Mouse (Mus musculus) lung, postnatal 25 days (tissue): ENCODE measurements around the gene Exosc1.
"Not testable (repeated sequence)": the region's sequence is repeated elsewhere in the genome, so short reads cannot be mapped to it uniquely, and the experiment has no call there.

Experiments
- DNase-seq: peaks from one replicate; pipeline ENCODE4 v3.0.0; 2022; ENCODE audit warnings: low spot score

Gene Exosc1

DNA sequence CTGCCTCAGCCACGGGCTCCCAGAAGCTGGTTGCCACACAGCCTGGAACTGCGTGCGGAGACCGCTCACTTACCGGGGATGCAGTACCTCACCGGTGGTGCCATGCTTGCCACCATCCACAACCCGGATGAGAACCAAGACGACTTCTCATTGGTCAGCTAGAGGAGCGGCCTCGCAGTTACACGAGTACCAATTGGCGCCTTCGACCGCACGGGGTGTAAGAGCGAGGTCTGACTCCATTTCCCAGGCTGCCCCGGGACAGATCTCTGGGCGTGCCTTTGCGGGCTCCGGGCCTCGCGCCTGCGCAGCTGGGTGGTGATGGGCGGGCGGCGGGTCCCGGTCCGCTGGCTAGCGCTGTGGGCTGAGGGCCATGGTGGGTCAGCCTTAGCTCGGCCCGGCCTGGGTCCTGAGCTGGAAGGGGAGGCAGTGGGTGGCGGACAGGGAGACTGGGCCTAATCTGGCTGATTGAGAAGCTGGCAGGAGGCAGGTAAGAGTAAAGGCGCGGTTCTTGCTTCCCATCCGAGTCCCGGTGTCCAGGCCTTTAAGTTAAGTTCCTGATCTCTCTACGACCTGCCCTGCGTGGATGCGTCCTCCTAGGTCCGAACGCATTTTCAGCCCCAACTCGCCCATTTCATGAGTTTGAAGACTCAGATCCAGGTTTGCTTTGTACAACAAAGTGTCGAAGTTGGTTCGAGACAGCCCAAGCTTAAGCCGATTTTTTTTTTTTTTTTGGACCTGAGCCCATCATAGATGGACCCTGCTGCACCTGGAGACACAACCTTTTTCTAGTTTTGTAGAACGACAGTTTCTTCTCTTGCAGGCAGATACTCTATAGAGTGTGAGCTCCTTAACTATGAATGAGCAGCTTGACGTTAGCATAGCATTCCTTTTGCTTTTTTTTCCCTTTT, at the start of gene Exosc1, which contains the start of gene Zdhhc16:
Gene Exosc1, minus strand, starts transcription at position 245 of the 908 bp plus-strand sequence.
Gene Zdhhc16, plus strand, starts transcription at position 302 of the 908 bp plus-strand sequence.
- peak; percentile 99 for DNase-seq

DNA sequence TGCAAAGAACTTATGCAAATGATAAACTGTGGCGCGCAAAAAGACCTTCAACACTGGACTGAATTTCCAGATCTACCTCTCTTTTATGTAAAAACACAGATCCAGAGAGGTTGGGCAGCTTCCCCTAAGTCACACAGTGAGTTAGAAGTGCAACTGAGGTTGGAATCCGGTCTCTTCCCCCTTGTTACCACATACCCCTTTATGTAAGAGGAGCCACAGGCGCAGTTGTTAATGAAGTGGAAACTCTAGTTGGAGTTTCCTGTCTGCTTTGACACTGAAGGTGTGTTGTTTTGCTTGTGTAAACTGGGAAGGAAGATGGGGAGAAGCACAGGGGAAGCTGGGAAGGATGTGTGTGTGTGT, 49.5 kb upstream of the Exosc1 start:
- no peak for DNase-seq

DNA sequence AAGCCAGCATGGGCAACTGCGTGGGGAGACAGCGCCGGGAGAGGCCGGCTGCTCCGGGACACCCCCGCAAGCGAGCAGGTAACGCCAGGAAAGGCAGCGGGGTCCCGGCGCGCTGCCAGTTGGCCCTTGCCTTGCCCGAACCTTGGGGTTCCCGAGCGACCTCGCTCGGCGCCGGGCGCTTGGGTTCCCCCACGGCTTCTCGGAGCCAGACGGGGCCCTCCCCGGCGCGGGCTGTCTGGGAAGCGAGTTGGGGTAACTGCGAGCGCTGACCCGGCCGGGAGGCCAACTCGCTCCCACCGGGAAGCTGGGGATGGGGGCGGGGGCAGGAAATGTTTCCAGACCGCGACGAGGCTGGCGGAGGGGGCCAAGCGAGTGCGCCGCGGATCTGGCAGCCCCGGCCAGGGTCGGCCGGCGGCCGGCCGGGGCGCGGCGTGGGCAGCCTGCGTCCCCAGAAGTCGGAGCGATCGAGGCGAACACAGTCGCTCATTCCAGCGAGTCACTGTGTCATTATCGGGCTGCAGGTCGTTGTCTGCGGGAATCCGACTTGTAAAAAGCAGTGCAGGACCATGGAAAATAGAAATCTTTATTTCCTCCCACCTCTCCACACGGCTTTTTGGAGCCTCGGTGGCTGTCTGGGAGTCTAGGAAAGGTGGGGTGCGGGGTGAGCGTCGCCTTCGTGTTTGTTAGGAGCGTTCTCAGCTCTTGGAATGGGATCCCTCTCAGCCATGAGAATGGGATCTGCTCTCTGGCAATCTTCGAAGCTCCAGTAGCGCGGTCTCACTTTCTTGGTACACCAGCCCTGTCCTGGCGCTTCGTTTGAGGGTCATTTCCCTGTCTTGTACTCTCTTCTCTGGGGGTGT, 48.9 kb upstream of the Exosc1 start:
- no peak for DNase-seq

DNA sequence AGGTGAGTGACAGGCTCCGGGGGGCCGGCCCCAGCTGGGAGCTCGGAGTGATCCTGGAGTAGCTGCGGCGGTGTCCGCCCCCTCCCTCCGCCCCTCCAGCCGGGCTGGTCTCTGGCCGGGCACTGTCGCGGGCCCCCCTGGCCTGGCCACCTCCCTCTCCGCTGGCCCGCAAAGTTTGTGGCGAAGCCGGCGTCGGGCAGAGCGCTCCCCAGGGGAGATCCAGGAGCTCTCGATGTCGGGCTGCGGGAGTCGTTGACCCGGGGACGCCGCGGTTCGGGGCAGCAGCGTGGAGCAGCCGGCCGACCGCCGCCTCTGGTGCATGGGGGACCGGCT, 48.3 kb upstream of the Exosc1 start, which contains the start of gene Ubtd1:
Gene Ubtd1, plus strand, starts transcription at position 169 of the 333 bp plus-strand sequence.
- no peak for DNase-seq

DNA sequence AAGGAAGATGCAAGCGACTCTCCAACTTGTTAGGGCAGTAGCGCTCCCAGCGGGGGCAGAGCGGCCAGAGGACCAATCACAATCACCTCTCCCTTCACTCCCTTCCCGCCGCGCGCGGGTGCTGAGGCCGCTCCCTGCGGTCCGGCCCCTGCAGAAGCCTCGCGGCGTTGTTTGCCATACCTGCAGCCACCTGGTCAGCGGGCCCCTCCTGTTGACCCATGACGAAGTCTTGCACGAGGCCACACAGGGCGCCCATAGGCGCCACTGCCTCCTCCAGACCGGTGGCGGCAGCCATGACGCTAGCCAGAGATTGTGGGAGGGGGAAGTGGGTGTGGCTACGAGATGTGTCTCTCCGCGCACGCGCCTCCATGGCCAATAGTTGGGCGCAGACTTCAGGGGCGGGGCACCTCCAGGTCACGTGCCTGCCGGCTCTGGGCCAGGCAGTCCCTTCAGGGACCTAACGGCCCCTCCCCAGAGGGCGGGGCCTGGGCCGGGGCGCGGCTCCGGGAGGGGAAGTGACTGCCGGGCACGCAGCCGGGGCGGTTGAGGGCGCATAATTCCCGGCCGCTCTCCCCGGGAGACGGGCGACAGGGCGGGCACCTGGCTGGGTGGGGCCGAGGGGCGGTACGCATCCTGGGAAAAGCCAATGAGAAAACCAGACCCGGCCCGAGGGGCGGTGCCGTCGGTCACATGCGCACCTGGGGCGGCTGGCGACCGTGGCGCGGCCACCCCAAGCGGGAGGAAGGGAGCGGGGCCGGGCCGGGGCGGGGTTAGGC, 47.8 kb upstream of the Exosc1 start, which contains the start of gene Mms19:
Gene Mms19, minus strand, starts transcription at position 339 of the 776 bp plus-strand sequence.
- DNase-seq = peak; percentile 99

DNA sequence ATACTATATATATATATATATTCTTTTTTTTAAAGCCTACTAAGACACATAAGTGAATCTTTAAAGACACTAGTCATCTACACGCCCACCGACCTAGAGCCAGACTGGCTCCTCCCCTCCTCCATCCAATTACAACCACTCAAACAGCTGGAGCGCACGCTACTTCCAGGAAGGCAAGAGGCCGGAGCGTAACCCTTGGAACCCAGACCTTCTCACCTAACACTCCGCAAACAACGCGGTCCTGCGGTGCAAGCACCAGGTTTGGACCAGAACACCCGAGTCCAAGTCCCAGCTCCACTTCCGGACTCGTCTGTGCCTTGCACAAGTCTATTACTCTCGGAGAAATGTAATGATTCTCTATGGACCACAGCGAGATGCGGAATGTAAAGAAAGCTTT, 47.2 kb upstream of the Exosc1 start:
- no peak for DNase-seq

DNA sequence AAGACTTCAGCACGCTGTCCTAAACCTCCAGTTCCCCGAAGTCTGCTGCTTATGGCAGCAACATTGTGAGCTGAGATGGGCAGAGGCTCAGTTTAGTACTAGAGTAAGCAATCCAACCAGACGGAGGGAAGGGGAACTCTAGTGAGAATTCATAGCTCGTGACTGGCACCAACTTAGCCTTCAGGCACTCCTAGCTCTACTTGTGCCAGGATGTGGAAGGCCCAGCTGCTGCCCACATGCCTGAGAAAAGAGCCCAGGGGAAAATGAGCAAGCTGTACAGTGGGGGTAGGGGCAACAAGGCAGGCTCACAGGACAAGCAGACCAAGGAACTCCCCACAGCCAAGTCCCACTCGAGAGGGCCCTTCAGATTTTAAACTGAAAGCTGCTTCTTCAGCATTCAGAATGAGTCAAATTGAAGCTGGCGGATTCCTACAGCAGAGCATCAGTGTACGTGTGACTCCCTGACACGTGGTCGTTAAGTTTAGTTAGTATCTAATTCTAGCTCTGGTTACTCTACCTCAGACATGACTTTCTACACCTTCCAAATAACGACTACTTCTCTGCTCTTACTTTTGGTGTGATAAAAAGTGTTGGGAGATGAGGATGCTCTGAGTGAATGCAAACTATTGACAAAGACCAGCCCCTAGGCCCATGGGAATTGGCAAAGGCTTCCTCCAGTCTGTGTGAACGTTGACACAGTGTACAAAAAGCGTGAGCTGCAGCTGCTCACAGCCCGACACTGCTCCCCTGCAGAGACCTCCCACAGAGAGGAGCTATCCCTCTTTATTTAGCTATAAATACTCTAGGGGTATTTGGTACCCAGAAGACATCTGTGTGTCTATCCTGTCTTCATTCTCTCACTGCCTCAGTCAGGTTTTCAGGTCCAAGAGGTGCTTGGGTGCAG, 40.9 kb upstream of the Exosc1 start:
- no peak for DNase-seq

DNA sequence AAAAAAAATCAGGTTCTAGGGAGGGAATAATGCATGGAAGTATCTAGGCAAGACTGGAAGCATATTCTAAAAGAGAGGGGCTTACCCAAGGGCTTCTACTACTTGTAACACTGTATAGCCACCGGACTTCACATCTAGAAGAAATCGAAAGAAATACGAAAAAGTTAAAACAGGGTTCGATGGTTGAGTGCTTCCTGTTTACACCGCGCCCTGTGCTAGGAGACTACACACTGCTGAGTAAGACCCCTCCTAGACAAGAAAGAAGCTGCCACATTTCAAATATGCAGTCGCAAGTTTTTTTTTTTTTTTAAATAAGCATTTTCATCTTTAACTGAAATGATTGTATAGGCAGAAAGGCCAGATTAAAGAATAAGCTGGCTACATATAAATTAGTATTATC, 36.4 kb upstream of the Exosc1 start:
- no peak for DNase-seq

DNA sequence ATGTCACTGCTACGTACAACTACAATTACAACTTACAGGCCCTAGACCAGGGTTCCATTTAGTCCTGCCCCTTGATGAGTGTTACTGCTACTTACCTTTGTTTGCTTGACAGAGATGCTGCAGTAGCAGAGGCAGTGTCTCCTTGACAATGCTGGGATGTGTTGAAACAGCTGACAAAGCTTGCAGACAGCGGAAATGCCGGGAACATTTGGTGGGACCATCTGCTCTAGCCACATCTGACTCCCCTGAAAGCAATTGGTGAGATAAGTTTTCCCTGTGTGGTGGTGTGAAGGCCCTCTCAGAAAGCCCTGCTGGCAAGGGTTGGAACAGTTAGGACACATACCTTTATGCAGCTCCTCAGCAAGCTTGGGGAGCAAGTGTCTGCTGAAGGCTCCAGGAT, 20.4 kb upstream of the Exosc1 start:
- DNase-seq = no peak

DNA sequence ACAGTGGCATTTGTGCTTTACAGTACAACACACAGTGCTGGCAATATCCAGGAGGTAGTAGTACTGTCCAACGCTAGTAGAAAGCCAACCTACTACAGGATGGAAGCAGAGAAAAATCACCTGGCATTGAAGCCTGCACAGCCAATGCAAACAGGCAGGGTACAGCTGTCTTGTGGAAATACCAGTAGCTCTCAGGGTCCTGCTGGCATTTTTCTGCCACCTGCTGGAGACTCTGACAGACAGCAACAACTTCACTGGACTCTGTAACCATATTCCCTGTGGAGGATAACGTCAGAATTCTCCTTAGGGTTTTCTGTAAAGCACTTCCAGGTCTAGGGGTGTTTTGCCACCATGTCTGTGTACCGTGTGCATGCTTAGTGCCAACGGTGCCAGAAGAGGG, 19.1 kb upstream of the Exosc1 start:
- DNase-seq = no peak

DNA sequence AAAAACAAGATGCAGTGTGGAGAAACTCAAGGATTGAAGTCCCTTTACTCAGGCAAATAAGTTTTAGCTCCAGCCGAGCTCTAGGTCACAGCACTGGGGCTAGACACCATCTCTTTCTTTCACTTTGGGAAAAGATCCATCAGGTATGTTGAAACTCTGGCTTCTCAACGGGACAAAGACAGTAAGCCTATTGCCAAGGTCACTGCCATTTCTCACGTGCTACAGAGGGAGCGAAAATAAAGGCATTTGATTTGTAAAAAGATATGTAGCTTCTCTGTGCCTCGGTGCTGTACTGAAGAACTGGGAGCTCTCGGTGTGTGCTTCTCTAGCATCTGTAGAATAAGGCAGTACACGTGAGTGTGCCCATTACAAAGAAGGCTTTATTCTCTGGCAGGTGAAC, 10.6 kb upstream of the Exosc1 start:
- no peak for DNase-seq

DNA sequence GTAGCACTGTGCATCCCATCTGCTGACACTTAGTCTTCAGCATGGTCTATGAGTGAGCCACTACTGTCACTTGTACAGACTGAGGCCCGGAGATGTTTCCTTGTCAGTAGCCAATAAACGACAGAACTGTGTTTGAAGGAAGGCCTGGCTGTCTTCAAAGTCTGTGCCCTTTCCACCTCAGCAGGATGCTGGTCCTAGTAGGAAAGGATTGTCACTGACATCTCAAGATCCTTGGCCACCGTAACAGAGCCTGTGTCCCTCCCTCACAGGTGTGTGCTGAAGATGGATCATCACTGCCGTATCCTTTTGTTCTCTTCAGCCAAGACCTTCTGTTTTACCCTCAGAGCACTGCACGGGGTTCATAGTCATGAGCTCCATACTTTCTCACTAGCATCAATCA, 5.3 kb upstream of the Exosc1 start:
- DNase-seq = no peak

DNA sequence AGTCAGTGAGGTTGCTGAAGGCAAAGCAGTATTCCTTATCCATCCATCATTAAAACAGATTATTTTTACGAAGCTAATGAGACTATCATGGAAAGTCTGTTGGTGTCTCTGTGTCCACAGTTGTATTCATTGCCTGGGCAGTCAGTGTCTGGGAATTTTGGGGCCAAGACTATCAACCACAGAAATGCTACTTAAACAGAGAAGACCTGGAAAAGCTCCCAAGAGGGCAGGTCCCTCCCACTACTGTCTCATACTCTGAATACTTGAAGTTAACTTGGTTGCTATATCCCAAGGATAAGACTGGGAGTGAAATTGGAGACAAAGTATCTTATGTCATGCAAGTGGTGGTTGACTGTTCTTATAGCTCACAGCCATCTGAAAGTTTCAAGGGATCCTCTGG, 2.7 kb upstream of the Exosc1 start:
- DNase-seq = no peak

DNA sequence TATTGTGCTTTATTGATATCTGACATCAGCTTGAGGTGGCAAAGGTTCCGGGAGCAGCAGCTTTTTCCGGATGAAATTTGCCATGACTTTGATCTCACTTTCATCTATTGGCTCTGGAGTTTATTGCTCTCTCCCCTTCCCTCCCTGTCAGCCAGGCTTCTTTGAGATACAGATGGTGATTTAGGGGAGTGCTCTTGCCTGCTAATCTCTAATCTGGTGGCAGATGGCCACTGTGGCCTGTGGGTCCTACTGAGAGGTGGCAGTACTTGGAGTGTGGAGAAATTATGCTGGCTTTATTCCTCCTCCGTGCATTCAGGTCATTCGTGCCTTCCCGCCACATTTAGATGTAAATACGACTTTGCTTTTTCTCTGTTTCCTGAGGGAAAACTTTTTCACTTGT, 901 bp upstream of the Exosc1 start:
- DNase-seq = no peak

DNA sequence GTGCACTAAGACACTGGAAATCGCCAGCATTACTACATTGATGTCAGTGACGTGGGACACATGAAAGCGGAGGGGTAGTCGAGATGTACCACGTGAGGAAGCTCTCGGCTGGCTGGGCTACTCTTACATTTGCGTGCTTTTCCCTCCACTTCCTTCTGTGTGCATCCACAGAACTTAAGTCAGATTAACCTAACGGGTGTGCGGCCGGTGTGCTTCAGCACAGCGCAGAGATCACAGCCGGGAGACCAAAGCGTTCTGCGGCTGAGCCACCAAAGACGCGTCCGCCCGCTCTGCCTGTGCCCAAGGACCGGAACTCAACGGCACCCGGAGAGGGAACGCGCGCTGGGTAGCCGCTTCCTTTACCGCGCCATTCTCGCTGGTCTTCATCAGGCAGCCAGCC, 537 bp downstream of the Exosc1 start:
- DNase-seq = no peak

DNA sequence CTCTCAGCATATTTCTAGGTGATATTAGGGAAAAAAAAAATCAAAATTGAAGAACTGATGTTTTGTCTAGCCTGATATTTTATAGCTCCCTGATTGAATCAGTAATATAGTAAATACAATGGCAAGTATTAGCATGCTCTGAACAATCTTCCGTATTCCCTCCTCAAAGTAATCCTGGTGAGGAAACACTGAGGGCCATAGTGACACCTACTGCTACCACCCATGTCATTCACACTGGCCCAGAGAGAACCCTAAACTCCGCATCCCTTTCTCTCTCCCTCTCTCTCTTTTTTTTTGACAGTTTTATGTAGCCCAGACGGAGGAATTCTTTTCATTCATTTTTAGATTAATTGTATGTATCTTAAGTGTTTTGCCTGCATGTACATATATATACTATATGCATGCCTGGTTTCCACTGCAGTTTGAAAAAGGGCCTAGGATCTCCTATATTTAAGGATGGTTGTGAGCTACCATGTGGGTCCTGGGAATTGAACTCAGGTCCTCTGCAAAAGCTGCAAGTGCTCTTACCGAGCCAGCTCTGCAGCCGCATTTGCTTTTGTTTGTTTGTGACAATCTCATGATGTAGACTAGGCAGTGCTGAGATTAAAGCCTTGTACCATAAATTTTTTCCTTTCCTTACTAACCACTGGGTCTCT, 12.7 kb downstream of the Exosc1 start:
- DNase-seq = no peak

DNA sequence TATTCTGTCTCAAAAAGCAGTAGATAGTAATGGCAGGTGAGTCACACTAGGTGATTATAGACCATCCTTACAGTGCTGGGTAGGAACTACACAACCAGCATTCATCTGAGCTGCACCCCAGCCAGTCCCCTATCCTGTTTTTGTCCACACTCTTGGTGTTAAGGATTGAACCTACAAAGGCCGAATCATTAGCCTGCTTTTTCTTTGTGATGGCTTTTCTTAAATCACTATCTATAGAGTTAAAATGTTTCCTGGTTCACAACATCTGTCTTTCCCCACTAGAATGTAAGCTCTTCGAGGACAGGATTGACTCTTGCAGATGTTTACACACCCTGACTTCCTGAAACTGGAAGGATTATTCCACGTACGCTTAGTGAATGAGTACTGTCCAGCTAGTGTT, 13.8 kb downstream of the Exosc1 start:
- DNase-seq = no peak

DNA sequence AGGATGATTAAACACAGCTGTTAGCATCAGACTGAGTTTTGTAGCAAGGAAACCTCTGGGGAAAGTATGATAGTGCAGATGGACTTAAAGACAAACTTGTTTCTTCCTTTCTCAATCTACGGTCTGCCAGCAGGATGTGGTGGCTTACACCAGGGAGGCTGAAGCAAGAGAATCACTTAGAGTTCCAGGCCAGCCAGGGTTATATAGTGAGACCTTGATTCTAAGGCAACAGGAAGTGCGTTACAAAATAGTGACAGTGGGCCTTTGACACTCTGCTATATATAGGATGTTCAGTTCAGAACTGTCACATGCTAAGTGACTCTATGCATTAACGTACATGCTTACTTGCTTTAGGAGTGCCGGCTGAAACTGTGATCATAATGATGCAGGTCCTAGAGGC, 16.4 kb downstream of the Exosc1 start:
- DNase-seq = no peak

DNA sequence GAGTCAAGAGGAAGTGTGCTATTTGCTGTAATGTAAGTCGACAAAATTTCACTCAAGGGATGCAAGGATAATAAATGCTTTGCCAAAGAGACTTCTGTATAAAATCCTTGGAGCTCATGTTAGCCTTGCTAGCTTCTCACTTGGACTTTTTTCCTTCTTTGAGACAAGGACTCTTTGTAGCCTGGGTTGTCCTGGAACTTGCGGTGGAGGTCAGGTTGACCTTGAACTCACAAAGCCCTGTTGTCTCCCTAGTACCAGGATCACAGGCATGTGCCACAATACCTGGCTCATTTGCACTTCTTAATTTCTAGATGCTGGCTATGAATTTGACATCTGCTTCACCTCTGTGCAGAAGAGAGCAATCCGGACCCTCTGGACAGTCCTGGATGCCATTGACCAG, 17.9 kb downstream of the Exosc1 start:
- DNase-seq = no peak

DNA sequence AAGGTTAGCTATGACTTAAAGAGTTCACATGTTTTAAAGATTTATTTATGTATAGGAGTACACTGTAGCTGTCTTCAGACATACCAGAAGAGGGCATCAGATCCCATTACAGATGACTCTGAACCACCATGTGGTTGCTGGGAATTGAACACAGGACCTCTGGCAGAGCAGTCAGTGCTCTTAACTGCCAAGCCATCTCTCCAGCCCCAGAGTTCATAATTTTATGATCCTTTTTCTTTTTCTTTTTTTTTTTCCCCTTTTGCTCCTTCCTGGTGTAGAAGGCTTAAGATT, 18.7 kb downstream of the Exosc1 start:
- DNase-seq = not testable (repeated sequence)
